Mouse (Mus musculus): ENCODE measurements around the gene Vmn1r45.
"Not testable (repeated sequence)": the region's sequence is repeated elsewhere in the genome, so short reads cannot be mapped to it uniquely, and the experiment has no call there.

Vmn1r45 gene

DNA sequence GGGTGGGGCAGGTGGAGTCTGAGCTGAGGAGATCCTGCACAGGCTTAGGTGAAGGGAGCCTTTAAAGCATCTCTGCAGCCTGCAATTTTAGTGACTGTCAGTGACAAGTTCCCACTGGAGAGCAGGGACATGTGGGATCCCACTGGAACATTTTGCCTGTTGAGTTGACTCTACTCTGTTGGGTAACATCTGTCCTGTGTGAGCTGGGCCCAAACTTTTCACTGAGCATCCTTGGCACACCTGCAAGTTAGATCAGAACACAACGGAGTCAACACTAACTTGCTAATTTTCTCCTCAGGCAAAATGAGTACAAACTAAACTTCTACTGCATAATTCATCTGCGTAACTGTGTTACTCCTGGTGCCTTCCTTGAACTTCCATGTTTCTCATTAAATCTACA is at the start of gene Vmn1r45:
Vmn1r45 (minus strand) TSS at position 101 of the 400 bp plus-strand sequence.
- not testable (repeated sequence) for DNase-seq

DNA sequence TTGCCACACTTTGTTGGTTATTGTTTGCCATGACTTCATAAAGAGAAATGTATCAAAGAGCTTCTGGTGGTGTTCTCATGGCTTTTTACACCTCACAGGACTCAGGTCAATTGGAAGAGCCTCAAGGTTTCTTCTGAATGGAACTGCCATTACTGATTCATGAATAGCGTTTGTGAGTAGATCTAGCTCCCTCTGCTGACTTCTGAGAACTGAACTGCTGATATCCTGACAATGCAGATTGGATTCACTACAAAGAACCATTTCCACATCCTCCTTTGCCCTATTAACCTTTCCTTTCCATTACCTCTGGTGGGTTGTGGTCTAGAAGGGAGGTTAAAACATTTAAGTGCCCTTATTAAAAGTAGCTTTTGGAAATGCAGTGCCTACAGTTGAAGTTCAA is 45.6 kb upstream of the Vmn1r45 start:
- no peak for DNase-seq

DNA sequence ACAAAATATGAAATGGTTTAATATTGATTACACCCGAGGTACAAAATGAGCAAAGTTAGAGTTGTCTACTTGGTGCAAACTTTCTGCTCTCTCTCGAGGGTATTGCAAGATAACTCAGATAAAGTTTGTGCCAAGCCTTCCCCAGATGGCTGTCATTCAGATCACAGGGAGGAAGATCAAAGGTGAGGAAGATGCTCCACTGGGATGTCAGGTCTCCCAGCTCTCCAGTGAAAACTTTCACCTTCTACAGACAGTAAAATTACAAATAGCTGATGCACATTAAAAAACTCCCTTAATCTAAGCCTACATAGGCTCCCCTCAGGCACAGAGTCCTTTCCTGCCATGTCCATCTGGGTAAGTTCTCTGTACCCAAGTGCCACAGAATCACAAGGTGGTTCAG is 28.6 kb upstream of the Vmn1r45 start, which contains the start of gene Vmn1r46:
Vmn1r46 (plus strand) TSS at position 301 of the 400 bp plus-strand sequence.
- DNase-seq: no peak

DNA sequence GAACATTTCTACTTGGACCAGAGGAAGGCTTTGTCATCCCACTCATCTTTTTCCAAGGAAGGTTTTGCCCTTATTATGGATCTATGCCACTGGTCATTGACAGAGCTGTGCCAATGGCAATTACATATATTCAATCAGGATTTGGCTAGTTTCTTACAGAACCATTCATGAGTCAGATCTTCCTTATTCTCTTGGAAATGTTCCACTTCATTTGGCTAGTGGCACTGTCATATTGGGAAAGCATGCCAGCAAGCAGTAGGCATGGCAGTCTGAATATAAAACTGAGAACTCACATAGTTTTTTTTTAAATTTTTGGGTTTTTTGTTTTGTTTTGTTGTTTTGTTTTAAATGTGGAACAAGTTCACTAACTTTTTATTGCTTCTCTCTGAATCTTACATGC is 25.9 kb upstream of the Vmn1r45 start:
- DNase-seq: no peak

DNA sequence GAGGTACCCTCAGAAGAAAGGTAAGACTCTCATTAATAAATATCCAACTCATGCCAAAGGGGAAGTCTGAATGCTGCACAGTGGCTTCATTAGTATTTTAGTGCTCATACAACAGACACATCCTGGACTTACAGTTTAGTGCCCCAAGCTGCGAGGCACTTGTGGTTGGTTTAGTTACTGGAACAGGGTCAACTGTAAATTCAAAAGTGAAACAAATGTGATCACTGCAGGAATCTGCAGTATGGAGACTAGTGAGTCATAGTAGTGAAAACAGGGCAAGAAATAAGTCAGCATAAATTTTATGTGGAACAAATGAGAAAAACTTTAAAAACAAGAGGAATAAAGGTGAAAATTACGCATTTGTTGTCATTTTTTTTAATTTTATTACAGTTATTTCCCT is 13.2 kb upstream of the Vmn1r45 start:
- no peak for DNase-seq

DNA sequence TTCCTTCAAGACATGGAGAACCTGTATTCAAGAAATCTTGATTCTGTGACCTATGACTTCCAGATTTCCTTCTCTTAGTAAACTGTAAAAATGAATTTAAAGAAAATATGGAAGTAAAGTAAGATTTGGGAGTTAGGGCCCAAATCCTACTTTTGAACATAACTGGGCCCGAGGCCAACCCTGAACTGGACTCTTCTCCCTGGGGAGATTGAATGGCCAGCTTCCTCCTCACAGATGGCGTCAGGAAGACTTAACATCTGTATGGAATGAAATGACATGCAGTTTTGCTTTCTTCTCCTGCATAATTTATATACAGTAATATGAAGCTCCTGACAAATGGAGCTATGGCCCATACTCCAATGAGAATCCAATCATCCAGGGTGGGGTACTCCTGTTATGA is 528 bp upstream of the Vmn1r45 start:
- DNase-seq: no peak

DNA sequence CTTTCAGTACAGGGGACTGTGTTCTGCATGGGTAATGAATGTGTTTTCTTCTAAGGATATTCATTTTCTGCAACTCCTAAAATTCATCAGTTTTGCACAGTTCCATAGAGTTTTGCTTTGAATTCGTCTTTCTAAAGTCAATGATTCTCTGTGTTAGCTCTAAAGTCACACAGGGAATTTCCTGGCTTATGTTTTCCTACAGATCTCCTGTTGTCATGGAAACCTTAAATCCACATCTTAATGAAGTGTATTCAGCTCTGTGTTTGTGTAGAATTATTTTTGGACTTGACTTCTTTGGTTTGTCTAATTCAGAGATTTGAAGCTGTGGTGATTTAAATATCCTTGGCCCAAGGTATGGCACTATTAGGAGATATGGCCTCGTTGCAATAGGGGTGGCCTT is 56.6 kb downstream of the Vmn1r45 start:
- no peak for DNase-seq

DNA sequence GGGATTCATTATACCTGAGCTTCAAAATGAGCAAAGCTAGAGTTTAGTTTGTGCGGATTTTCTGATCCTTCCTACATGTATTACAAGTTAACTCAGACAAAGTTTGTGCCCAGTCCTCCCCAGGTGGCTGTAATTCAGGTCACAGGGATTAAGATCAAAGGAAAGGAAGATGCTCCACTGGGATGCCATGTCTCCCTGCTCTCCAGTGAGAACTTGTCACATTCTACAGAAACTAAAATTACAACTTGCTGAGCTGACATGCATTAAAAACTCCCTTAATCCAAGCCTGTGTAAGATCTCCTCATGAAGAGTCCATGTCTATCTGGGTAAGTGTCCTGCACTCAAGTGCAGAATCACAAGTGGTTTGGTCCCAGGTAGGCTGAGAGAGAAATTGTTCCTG is 57.0 kb downstream of the Vmn1r45 start, which contains the start of gene Vmn1r44:
Vmn1r44 (plus strand) TSS at position 301 of the 400 bp plus-strand sequence.
- DNase-seq: no peak

All from thymus, postnatal 14 days (tissue).